Mouse (Mus musculus) c-Kit-negative CD71-positive TER-119-positive erythroid progenitor cells, embryonic 14.5 days (primary cell): ENCODE results near the gene Ankmy1.

ENCODE experiments used
- DNase-seq: peaks from one replicate; pipeline ENCODE4 v3.0.0-alpha.2; 2013; ENCODE audit warnings: low read depth, low spot score

Gene Ankmy1

DNA sequence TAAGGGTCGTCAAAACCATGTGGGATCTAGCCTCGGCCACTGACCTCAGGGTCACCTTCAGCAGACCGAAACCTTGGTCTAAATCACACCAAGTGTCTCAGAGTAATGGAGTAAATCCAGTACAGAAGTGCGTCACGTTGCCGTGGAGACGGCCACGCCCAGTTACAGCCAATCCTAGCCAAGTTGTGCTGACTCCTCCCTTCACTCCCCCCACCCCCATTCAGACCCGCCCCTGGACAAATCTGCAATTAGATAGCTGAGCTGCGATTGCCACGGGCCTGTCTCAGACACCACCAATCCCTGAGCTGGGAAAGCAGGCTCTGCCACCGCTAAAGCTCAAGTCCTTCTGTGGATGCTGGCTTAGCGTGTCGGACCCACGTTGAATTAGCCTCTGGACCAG is at the start of gene Ankmy1:
Ankmy1 (minus strand) TSS at position 121 of the 400 bp plus-strand sequence.
- no peak for DNase-seq

DNA sequence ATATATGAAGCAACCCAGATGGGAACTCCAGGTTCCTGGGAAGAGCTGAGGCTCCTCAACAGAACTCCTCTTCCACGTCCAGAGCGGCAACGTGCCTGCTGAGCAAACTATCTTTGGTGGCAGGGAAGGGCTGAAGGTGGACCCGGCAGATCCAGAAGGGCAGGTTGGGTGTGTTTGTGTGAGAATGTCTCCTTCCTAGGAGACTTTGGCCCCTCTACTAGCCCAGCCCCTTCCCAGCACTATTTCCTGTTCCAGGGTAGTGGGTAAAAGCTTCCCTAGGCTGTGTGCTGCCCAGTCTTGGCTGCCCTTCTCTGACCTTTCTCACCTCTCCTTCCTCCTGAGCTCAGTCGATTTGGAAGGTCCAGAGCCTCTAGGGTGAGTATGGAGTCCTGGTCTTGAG is 47.9 kb upstream of the Ankmy1 start, which contains the start of gene Gpr35:
Gpr35 (plus strand) TSS at position 259 of the 400 bp plus-strand sequence.
- DNase-seq: no peak

DNA sequence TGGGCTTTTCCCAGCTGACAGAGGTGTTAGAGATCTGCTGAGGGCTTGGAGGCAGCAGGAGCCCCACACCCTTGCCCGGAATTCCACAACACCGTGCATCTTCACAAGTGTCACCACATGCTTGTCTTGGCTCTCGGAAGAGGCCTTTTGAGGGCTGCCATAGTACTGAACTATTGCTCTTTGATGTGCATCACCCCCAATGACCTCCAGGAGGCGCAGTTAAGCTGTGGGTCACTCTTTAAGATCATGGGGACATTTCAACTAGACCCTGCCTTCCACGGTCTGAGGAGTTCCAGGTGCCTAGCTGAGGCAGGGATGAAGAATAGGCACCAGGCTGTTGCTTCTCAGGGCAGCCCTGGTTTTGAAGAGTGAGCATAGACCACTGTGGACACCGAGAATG is 46.7 kb upstream of the Ankmy1 start:
- no peak for DNase-seq

DNA sequence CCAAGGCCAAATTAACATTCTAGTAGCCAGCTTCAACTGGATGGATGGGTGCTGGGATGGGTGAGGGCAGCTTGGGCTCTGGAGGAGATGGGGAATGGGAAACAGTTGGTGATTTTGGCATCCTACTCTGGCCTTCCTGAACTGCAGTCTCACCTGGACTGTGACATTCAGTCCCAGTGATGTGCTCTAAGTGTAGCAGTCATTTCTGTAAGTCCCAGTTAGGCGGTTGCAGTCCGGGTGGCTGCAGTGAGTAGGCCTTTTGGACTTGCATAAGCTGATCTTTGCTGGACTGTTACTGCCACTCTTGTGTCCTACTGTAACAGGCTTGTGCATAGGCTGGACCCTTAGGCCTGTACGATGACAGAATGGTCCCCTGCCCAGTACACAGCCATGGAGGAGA is 45.3 kb upstream of the Ankmy1 start:
- DNase-seq: no peak

DNA sequence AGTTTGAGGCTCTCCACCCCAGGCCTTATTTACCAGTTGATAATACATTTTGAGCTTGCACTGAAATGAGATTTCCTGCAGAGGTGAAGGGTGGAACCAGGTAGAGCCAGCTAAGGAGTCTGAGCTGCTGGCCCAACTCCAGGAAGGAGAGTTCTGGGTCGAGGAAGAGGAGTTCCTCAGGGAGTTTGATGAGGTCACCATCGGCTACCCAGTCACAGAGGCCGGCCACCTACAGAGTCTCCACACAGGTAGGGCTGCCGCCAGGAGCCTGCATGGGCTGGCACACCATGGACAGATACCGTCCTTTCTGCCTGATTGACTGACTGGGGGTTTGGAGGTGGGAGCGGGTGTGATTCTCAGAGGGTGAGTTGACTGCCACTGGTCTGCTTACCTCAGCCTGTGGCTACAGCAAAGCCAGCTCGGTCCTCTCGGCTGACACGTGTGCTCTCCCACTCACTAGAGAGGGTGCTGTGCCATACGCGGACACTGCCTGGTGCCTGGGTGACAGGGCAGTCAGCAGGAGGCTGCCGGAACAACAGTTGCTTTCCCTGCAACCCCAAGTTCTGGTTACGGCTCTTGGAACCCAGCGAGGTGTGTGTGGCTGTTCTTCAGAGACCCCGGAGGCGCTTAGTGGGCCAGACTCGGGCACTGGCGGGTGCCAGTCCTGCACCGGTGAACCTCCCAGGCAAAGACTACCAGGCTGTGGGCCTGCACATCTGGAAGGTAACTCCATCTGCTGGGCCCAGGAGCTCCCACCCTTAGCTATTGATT is 40.7 kb upstream of the Ankmy1 start:
- DNase-seq: no peak

DNA sequence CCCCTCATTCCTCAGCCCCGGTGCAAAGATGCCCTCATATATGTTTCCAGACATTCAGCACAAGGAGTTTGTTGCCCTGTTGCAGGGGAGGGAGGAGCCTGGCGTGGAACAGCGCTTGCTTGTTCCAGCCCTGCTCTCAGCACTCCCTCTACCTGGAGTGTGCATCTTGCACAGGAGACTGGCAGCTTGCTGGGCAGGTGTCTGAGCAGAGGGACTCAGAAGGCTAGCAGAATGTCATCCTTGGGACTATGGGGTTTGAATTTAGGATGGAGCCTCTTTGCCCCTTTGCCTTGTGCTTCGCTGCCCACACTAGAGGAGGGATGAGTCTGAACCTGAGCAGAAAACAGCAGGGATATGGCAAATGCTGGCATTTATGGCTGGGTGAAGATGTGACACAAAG is 37.0 kb upstream of the Ankmy1 start:
- no peak for DNase-seq

DNA sequence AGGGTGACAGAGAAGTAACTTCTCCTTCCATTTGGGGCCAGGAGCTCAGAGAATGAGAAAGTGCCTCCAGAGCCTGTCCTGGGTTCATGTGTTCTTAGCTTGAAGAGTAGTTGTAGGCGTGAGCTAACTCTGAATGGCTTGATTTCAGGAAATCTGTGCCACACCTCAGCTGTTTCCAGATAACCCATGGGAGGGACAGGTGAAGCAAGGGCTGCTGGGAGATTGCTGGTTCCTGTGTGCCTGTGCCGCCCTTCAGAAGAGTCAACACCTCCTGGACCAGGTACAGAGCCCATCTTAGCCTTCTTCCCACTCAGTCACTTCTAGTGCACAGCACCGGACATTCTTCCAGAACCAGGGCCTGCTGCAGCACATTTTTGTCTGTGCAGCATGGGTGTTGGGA is 35.1 kb upstream of the Ankmy1 start:
- no peak for DNase-seq

DNA sequence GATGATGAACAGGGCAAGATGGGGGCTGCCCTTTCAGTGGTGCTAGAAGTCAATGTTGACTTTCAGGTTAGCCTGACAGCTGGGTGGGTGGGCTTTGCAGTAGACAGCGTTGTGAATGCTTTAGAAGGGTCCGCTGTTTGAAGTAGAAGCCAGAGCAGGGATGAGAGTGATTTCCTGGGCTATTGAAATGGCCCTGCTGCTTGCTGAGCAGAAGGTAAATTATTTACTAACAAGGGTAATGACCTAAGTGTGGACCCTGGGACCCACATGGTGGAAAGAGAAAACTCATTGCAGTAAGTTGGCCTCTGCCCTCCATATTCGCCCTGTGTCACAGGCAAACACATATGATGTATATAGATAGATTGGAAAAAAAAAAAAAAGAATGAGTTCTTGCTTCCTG is 33.8 kb upstream of the Ankmy1 start:
- no peak for DNase-seq

DNA sequence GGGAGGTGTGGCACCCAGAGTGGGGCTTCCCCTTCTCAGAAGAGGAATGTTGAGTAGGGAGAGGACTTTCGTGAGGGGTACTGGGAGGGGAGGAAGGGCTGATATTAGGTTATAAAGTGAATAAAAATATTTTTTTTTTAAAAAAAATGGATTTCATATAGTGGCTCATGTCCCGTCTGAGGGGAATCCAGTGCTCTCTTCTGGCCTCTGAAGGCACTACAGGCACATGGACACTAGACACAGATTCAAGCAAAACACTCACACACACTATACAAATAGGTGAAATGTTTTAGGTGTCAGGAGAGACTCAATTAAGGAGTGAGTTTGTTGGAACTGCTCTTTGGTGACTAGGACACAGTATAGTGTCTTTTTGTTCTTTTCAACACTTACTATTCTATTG is 33.3 kb upstream of the Ankmy1 start:
- no peak for DNase-seq

DNA sequence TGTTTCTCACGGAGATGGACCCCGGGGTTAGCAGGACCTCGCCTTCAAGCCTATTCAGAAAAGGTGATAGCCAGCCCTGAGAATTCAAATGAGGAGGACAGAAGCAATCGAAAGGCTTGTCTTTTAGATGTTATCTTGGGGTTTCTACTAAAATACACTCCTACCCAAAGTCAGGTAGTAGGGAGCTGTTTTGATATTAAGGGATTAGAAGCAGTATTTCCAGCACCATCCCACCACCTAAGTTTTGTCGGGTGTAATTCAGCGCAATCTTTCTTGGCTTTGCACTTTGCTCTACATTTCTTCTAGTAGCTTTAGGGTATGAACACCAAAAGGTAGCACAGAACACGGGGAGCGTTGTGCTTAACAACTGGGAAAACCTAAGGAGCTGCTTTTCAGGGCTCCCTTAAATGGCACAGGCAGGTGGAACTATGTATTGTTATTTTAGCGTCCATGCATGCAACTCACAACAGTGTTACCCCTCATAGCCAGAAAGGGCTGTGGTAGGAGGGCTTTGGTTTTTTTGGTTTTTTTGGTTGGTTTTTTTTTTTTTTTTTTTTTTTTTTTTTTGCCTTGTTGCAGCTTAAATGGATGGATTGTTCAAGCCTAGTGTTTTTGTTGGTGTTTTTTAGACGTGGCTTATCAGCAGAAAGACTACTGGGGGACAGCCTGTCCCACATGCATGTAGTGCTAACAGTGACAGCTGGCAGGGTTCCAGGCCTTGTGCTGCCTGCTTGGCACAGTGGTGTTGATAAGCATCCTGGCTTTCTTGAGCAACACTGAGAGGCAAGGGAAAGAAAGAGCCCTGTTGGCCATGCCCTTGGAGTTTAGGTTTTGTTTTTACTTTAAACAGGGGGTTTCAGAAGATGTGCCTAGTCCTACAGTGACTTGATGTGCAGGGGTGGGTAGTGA is 32.6 kb upstream of the Ankmy1 start:
- DNase-seq: no peak

DNA sequence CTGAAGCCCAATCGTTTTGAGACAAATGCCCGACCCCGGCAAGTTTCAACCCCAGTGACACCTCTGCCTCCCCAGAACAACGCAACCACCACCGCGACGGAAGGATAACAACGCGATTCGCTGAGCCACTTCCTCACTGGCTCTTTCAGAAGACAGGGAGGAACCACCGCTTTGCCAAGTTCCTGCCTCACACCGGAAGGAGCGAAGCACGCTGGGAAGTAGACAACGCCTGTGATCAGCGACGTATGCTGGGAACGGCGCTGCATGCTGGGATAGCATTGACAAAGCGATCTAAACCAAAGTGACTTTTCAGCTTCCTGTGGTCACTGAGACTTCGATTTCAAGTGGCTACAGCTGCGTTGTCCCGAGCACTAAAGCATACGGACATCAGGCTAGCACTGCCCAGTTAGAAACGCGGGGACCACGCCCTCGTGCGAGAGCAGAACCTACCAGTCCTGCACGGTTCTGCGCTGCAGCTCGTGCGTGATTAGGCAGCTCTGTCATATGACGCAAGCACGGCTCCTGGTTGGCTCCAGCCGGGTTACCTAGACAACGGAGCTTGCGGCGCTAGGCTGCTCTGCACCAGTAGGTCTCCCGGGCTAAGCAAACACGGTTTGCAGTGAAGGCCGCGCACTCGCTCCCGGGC is 31.6 kb upstream of the Ankmy1 start, which contains the start of gene Capn10:
Capn10 (plus strand) TSS at position 195 of the 646 bp plus-strand sequence.
- peak; percentile 87 for DNase-seq

DNA sequence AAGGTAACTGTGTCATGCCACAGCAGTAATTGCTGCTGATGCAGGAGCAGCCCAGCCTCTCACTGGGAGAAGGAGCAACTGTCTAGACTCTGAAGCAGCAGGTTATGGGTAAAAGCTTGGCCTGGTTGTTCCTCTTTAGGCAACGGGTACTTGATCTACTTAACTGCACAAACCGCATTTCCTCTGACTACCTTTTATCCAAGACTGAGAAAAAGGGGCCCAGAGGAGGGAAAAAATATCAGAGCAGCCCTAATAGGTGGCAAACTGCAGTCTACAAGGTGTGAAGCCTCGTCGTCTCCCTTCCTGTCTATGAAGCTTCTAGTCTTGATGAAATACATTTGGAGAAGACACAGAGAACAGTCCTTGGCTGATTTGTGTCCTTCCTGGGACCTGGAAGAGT is 30.9 kb upstream of the Ankmy1 start:
- DNase-seq: no peak

DNA sequence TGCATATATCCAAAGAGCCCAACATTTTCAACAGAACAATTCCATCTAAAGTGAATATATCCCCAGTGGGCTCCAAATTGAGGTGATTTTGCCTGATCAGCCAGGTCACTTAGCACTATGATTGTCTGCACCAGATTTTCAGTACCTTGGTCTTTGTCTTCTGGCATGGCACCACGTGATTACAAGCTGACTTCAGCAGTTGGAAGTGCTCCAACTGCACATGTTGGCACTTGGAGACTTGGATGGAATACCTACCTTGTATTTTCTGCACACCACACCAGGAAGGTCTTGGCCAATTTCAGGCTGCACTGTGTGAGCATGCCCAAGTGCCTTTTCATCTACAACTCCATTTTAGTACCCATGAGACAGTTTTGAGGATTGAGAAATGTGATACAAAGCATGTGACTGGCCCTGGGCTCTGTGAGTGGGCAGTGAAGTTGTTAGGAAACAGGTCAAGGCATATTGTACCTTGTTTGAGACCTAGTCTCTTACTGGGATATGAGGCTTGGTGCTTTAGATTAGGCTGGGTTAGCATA is 27.5 kb upstream of the Ankmy1 start:
- DNase-seq: no peak

DNA sequence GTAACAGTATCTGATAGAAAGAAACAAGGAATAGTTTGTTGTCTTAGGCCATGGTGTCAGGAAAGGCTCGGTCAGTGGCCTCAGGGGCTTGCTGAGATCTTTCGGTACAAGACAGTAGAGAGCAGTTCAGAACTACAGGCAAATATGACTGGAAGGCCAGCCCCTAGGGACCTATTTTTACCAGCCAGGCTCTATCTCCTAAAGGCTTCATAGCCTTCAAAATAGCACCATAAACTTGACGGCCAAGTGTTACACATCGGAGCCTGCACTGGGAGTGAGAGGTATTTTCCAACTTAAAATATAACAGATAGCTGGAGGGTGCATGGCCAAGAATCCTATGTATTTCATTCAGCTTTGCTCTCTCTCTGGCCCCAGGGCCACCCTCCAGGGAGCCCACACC is 18.8 kb upstream of the Ankmy1 start:
- DNase-seq: no peak

DNA sequence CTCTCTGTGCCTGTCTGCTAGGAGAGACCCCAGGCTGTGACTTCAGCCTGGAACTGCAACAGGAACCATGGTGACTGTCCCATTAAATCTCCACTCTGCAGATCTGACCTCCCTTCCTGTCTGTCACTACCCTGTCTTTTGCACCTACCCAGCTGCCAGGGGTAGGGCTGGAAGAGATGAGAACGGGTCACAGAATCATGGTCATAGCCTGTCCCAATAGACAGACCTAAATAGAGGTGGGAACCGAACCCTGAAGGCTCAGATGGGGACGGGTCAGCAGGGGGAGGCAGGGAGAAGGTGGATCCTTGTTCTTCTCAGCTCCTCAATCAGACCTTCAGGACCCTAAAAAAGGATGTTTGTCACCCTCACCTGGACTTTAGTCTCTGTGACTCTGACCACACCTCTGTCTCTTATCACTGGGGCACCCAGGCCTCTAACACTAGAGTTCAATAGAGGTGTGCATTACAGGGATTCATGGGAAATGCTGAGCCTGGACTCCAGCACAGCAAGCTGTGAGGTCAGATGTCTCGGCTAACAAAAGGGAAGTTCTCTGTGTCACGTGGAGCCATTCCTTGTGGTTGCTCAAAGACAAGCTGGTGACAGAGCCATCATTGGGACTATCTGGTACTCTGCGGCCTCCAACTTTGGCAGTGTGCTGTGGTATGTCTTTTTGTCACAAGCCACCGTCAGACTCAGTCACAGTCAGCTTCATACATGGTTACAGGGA is 17.9 kb upstream of the Ankmy1 start:
- no peak for DNase-seq

DNA sequence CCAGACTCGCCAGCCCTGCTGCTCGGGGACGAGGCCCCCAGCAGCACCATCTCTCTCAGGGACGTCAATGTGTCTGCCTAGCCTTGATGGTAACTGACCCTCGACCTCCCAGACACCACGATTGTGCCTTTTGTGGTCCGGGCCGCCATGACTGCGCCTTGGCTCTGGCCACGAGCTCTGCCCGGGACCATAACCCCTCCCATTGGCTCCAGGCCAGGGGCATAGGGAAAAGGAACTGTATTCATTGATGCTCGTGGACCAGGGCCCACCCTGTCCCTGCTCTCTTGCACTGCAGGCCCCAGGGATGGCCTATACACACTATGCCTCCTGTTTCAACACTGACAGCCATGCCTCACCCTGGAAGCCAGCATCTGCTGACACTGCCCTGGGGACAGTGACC is 17.1 kb upstream of the Ankmy1 start:
- no peak for DNase-seq

DNA sequence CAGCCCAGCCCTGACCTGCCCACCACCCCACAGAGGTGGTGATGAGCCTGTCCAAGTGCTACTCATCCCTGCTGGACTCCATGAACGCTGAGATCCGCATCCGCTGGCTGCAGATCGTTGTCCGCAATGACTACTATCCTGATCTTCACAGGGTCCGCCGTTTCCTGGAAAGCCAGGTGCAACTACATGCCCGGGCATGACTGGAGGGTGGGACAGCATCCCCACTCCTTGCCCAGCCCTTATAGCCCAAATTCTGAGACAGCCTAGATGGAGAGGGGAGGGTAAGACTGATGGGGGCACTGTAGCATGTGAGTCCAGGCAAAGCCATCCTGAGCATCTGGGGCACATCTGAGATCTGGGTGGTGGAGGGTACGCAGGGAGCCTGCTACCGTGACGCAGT is 16.4 kb upstream of the Ankmy1 start:
- no peak for DNase-seq

DNA sequence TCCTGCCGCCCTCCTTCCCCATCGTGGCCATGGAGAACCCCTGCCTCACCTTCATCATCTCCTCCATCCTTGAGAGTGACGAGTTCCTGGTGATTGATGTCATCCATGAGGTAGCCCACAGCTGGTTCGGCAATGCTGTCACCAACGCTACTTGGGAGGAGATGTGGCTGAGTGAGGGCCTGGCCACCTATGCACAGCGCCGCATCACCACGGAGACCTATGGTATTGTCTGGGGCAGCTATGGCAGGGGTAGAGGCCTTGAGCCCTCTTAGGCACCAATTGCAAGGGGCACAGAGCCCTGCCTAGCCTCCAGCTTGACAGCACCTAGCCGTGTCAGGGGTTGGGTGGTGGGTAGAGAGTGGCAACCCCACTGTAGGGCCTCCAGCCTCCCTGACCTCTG is 14.0 kb upstream of the Ankmy1 start:
- DNase-seq: no peak

DNA sequence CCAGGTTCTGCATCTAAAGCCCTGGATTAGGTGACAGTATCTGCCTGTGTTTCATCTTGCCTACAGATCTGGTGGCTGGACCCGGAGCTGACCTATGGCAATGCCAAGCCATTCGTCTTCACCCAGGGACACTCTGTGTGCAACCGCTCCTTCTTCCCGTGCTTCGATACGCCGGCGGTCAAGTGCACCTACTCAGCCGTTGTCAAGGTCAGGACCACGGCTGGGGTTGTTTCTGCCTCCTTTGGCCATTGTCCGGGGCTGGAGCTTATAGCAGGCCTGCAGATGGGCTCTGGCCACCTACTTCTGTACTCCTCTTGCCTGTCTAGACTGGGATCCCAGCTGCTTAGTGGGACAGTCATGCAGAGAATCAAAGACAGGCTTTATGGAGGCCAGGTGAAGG is 12.3 kb upstream of the Ankmy1 start:
- no peak for DNase-seq

DNA sequence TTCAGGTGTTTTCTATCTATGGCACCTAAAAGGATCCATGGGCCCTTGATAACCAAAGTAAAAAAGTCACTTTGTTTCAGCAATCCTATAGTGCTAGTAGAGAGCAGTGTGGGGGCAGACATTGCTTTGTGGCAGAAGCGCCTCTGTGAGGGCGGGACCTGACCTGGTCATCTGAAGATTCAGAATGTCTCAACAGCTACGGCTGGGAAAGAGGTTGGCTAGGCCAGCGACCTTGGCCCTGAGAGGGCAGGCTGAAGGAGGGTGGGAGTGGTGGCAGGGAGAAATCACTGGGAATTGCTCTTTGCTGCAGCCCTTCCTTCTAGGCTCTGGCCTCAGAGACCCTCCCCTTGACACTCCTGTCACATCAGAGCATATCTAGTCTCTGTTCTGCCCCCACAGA is 11.5 kb upstream of the Ankmy1 start:
- DNase-seq: no peak

DNA sequence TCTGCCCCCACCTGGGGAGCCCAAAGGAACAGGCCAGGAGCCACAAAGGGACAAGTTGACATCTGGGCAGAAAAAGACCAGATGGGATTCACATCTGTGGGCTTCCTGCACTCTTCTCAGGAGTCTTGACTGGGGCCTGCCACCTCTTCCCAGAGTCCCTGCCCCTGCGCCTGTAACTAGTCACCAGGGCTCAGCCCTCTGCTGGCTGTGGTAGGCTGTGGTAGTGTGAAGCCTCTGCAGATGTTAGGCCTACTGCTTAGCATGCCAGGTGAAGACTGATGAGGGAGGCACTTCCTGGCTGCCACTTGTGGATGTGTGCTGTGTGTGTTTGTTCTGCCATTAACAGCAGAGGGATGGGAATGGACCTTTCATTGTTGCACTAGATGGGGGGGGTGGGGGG is 9.6 kb upstream of the Ankmy1 start:
- DNase-seq: no peak
